Mouse (Mus musculus): ENCODE measurements at regions not wholly inside any gene's neighbourhood (a gene's known extent, or its start where the extent isn't known, plus 50 kb on each side); places are given as distances from the start of the nearest gene placed in this dataset.
A peak's percentile ranks its signal among the peaks of the same experiment; 100 is the strongest.

- peak; percentile 34 to 62 for DNase-seq
Measured at GRCm38 (mm10) chr12:16056216-16056615, 239.5 kb upstream of the Trib2 start.

DNA sequence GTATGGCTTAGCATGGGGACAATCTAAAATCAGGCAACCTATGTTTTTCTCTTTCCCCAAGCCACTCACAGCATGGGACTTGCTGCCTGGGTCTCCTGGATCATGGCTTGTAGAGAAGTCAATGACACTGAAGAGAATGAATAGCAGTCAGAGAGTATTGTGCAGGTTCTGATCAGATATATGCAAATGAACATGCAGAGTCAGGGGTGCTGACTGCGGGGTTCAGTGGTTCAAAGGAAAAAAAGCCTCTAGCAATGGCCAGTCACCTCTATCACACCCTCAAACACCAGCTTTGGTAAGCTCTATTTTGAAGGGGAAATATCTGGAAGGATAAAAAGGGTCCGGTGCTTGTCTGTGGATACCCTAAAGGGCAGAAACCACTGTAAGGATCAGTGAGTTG is 237.9 kb upstream of the Trib2 start:
- no peak for DNase-seq

GRCm38 (mm10) chr12:16053735-16054134 is 237.0 kb upstream of the Trib2 start:
- no peak for DNase-seq

DNA sequence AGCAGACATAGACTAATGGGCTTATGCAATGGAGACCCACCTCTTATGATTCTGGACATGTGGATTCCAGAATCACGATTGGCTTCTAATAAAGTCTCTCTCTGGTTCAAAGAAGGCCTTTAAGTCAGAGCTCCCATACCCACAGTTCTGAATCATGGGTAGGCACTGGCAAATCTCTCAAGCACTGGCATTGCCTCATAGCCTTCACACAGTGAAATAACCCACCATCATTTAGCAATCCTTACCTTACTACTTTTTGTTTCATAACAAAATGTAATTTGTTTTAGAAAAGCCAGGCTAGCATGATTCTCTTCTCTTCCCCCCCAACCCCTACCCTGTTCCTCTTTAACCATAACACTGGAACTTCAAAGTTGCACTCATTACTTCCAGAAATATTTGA is 236.3 kb upstream of the Trib2 start:
- DNase-seq: no peak

DNA sequence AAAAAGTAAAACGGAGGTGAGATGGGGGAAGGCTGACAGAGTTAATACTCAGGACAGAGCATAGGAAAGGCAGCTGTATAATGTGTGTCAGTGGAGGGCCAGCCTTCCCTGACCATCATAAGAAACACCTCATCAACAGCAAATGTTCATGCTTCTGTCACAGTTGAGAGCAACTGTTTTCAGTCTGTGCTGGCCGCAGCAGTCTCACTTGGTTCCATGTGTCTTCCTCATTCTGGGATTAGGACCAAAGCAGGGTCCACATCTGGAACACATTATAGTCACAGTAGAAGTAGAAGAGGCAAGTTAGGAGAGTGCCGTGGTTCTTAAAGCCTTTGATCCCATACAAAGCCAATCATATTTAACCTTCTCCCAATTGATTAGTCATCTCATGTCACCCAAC is 235.6 kb upstream of the Trib2 start:
- DNase-seq: no peak

DNA sequence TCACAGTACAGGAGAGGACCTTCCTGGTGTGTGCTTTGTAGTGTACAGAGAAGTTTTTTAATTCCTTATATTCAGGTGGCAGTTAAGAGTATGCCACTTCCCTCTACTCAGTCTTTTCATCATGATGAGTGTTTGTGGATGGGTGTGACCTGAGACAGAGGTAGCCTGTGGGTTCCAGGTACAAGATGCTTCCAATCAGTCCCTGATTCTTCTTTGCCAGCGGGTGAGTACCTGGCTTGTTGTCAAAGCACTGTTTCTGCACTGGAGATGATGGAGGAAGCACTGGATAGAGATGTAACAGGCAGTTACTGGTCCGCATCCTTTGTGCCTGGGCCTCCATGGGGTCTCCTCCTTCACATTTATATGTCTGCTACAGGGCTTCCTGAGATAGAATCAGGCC is 234.7 kb upstream of the Trib2 start:
- DNase-seq: no peak

- peak; percentile 66 to 81 for DNase-seq
Measured at GRCm38 (mm10) chr12:16049545-16049944, 232.8 kb upstream of the Trib2 start.

- DNase-seq: no peak
Measured at GRCm38 (mm10) chr12:16046643-16047042, 229.9 kb upstream of the Trib2 start.

- DNase-seq: no peak
Measured at GRCm38 (mm10) chr12:16045791-16046494, 229.2 kb upstream of the Trib2 start.

DNA sequence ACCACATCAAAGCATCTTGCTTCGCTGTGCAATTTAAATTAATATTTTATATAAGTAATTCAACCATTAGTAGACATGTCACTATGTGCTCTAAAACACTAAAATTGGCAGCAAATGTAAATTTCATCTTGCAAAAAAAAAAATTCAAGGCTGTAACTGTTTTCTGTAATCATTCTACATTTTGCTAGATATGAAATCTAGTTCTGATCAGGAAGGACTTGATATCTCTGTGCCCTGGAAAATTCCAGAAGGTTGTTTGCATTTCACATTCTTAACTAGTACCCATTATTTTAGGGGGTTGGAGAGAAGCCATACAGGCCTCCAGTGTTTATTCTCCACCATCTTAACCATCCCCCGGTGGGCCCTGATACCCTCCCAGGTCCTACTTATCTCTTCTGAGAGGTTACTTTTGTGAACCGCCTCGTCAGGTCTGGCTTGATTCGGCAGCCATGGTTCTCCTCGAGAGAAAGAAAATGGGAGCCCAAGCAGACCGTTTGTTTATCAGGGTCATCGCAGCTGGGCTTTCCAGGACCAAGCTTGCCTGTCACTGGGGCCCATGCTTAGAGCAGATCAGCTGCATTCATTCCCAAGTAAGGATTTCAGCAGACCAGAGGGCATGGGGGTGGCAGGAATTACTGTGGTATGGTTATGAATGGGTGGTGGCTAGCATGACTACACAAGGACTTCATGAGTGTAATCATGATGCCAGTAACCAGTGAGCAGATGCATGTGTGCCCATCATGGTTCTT is 226.9 kb upstream of the Trib2 start:
- DNase-seq: no peak

GRCm38 (mm10) chr12:16042362-16042761 is 225.6 kb upstream of the Trib2 start:
- no peak for DNase-seq

- no peak for DNase-seq
Measured at GRCm38 (mm10) chr12:16041129-16041528, 224.4 kb upstream of the Trib2 start.

DNA sequence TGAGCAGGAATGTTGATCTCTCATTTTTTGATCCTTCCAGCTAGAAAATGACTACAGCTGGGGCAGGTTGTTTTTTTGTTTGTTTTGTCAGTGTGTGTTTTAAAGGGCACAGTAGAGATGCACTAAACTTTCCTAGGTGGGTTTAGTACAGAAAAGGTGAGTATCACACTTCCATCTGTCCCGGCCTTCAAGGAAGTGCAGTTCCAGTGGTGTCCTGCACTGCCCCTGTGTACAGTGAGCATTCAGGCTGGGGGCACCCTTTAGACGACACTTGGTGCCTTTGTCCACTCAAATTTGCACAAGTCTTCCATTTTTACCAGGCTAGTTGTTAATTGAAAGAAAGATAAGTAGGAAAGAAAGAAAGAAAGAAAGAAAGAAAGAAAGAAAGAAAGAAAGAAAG is 218.8 kb upstream of the Trib2 start:
- DNase-seq: no peak

GRCm38 (mm10) chr12:16034691-16035515 is 218.2 kb upstream of the Trib2 start:
- no peak for DNase-seq

DNA sequence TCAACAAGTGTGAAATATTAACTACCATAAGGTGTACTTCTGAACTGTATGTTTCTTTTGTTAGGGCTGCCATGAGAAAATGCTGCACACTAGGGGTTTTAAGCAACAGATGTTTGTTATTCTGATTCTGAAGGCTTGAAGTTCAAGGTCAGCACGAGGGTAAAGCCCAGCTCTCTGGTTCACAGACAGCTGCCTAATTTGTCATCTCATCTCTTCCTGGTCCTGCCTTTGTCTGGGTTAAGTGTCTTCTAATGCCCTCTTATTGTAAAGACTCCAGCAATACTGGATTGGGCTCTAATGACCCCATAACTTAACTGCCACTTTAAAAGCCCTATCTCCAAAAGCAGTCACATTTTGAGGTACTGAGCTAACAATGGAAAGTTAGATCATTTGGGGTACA is 209.9 kb upstream of the Trib2 start:
- DNase-seq: no peak

GRCm38 (mm10) chr12:16023273-16023672 is 206.6 kb upstream of the Trib2 start:
- DNase-seq: no peak

DNA sequence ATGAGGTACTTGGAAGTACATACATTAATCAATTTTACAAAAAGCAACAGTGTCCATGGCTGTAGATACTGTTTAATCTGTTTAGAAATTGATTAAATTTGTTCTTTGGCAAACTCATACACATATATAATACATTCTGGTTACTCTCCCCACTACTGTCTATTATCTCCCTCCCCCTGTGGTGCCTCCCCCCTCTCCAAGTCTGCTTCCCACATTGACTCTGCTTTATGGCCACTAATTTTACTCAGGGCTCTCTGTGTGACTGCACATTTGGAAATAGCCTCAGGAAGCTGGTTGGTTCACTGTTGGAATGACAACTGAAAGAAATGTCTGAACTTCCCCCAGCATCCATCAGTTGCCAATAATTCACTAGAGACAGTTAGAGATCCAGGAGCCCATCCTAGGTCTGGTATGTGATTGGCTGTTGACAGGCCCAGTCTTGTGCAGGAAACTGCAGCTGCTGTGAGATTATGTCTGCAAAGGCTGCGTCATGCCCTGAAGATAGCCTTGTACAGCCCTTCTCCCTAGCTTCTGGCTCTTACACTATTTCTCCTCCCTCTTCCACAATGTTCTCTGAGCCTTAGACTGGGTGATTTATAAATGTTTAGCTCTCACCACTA is 204.6 kb upstream of the Trib2 start:
- no peak for DNase-seq

DNA sequence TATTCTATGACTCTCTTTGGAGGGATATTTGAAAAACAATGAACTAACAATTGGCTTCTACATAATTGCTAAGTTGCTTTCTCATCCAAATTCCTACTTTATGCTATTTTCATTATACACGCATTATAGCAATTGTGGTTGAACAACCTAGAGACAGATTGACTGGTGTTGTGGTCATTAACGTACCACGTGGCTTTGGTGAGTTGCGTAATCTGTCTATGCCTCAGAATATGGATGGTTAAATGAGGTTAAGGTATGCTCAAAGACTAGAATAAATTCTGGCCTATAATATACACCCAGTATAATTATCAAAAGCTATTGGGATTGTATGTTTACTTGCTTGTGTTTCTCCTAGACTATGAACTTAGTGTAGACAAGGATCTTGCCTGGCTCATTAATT is 201.5 kb upstream of the Trib2 start:
- no peak for DNase-seq

GRCm38 (mm10) chr12:16016621-16017020 is 199.9 kb upstream of the Trib2 start:
- DNase-seq: no peak

DNA sequence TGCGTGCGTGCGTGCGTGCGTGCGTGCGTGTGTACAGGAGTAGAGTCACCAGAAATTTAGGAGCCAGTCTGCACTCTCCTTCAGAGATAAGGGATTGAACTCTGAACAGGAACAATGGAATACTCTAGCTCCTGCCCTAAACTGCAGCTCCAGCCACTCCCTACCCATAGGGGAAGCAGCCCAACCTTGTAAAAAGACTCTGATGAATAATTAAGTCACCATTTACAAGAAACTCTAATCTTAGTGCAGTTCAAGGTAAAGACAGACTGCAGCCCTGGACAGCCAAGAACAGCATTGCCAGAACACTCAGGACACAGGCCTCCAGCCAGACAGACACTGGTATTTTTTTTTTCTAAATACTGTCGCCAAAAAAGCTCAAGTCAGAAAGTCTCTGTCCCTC is 198.9 kb upstream of the Trib2 start:
- DNase-seq: no peak

DNA sequence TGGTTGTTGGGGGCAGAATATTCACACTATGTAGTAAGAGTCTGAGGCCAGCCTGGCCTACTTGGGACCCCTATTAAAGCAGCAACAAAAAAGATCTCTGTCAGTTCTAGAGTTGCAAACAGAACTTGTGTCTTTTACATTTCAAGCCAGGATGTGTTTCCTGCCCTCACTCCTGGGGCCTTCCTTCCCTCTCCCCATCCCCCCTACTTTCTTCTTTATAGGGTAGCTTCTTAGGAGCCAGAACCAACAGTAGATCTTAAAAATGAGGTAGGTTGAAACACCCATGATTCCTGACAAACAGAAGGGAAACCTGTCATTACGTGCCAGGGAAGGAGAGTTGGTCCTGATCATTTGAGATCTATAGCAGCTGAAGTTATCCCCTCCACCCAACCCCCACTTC is 198.0 kb upstream of the Trib2 start:
- DNase-seq: peak; percentile 31 to 42

GRCm38 (mm10) chr12:16013861-16014630 is 197.3 kb upstream of the Trib2 start:
- peak in 1 of 2 experiments; percentile 49 for DNase-seq
